Mouse (Mus musculus): ENCODE results near the gene Gm11639. TPM values are rescaled to one million over a fixed set of nuclear protein-coding genes. Genes with fewer than 3 reads are reported as not detected.

Gm11639 gene
- polyA plus RNA-seq, 1 experiment = not detected

GRCm38 (mm10) chr11:104768072-104768471 lies 82.6 kb downstream of the Gm11639 start:
- TF ChIP-seq POLR2A (IDR thresholded peaks at IDR 0.05; ENCODE audit: low read depth, low read length) (no peak), CTCF (IDR thresholded peaks at IDR 0.05; ENCODE audit: extremely low read depth, insufficient read length, insufficient replicate concordance, low read depth, low read length) (peak; percentile 79; the same call in 1 of the 2 replicates)
- Histone ChIP-seq H3K4me1 (ENCODE audit: control insufficient read depth, insufficient read depth, insufficient read length, low read length) (no peaks in the 10 kb centered on the region), H3K36me3 (ENCODE audit: control insufficient read depth, insufficient read depth, low read length) (no peaks in the 10 kb centered on the region), H3K27ac (ENCODE audit: insufficient read depth, low read depth, low read length) (no peak overlapping the region), H3K4me3 (ENCODE audit: low read depth, low read length) (no peak overlapping the region), H3K27me3 (ENCODE audit: control insufficient read depth, insufficient read depth, low read length) (no peaks in the 10 kb centered on the region)
- 13% methylated on average over 5 of the region's 5 CpGs for WGBS

- TF ChIP-seq CTCF (IDR thresholded peaks at IDR 0.05; ENCODE audit: extremely low read depth, insufficient read length, insufficient replicate concordance, low read depth, low read length) = no peak
- no peak for TF ChIP-seq POLR2A (IDR thresholded peaks at IDR 0.05; ENCODE audit: low read depth, low read length)
- H3K27me3 ChIP-seq (ENCODE audit: control insufficient read depth, insufficient read depth, low read length) = no peaks in the 10 kb centered on the region
- WGBS = 72% methylated on average over 2 of the region's 2 CpGs
- H3K36me3 ChIP-seq (ENCODE audit: control insufficient read depth, insufficient read depth, low read length) = no peaks in the 10 kb centered on the region
- H3K4me3 ChIP-seq (ENCODE audit: low read depth, low read length) = no peak overlapping the region
- H3K27ac ChIP-seq (ENCODE audit: insufficient read depth, low read depth, low read length) = no peak overlapping the region
- no peaks in the 10 kb centered on the region for H3K4me1 ChIP-seq (ENCODE audit: control insufficient read depth, insufficient read depth, insufficient read length, low read length)
Observed at GRCm38 (mm10) chr11:104778796-104779195, 93.3 kb downstream of the Gm11639 start.

- H3K36me3 ChIP-seq (ENCODE audit: control insufficient read depth, insufficient read depth, low read length) = no peaks in the 10 kb centered on the region
- 83% methylated on average over 2 of the region's 2 CpGs for WGBS
- H3K27me3 ChIP-seq (ENCODE audit: control insufficient read depth, insufficient read depth, low read length) = no peaks in the 10 kb centered on the region
- H3K4me3 ChIP-seq (ENCODE audit: low read depth, low read length) = no peak overlapping the region
- H3K27ac ChIP-seq (ENCODE audit: insufficient read depth, low read depth, low read length) = no peak overlapping the region
- no peaks in the 10 kb centered on the region for H3K4me1 ChIP-seq (ENCODE audit: control insufficient read depth, insufficient read depth, insufficient read length, low read length)
- TF ChIP-seq POLR2A (IDR thresholded peaks at IDR 0.05; ENCODE audit: low read depth, low read length) = no peak
- TF ChIP-seq CTCF (IDR thresholded peaks at IDR 0.05; ENCODE audit: extremely low read depth, insufficient read length, insufficient replicate concordance, low read depth, low read length) = no peak
Observed at GRCm38 (mm10) chr11:104944723-104945122, 259.2 kb downstream of the Gm11639 start.

GRCm38 (mm10) chr11:104952349-104952748 lies 266.8 kb downstream of the Gm11639 start:
- TF ChIP-seq CTCF (IDR thresholded peaks at IDR 0.05; ENCODE audit: extremely low read depth, insufficient read length, insufficient replicate concordance, low read depth, low read length) (no peak), POLR2A (IDR thresholded peaks at IDR 0.05; ENCODE audit: low read depth, low read length) (no peak)
- Histone ChIP-seq H3K27me3 (ENCODE audit: control insufficient read depth, insufficient read depth, low read length) (no peaks in the 10 kb centered on the region), H3K4me3 (ENCODE audit: low read depth, low read length) (no peak overlapping the region), H3K4me1 (ENCODE audit: control insufficient read depth, insufficient read depth, insufficient read length, low read length) (no peaks in the 10 kb centered on the region), H3K27ac (ENCODE audit: insufficient read depth, low read depth, low read length) (no peak overlapping the region), H3K36me3 (ENCODE audit: control insufficient read depth, insufficient read depth, low read length) (no peaks in the 10 kb centered on the region)
- WGBS = 41% methylated on average over 4 of the region's 4 CpGs

- Histone ChIP-seq H3K4me3 (ENCODE audit: low read depth, low read length) (no peak overlapping the region), H3K36me3 (ENCODE audit: control insufficient read depth, insufficient read depth, low read length) (no peaks in the 10 kb centered on the region), H3K27ac (ENCODE audit: insufficient read depth, low read depth, low read length) (no peak overlapping the region), H3K4me1 (ENCODE audit: control insufficient read depth, insufficient read depth, insufficient read length, low read length) (no peaks in the 10 kb centered on the region), H3K27me3 (ENCODE audit: control insufficient read depth, insufficient read depth, low read length) (no peaks in the 10 kb centered on the region)
- no peak for TF ChIP-seq CTCF (IDR thresholded peaks at IDR 0.05; ENCODE audit: extremely low read depth, insufficient read length, insufficient replicate concordance, low read depth, low read length)
- TF ChIP-seq POLR2A (IDR thresholded peaks at IDR 0.05; ENCODE audit: low read depth, low read length) = no peak
- WGBS = 82% methylated on average over 1 of the region's 1 CpGs
Observed at GRCm38 (mm10) chr11:104967862-104968261, 282.4 kb downstream of the Gm11639 start.

GRCm38 (mm10) chr11:104968388-104968787 lies 282.9 kb downstream of the Gm11639 start:
- no peaks in the 10 kb centered on the region for H3K27me3 ChIP-seq (ENCODE audit: control insufficient read depth, insufficient read depth, low read length)
- no peak for TF ChIP-seq POLR2A (IDR thresholded peaks at IDR 0.05; ENCODE audit: low read depth, low read length)
- TF ChIP-seq CTCF (IDR thresholded peaks at IDR 0.05; ENCODE audit: extremely low read depth, insufficient read length, insufficient replicate concordance, low read depth, low read length) = no peak
- no peaks in the 10 kb centered on the region for H3K36me3 ChIP-seq (ENCODE audit: control insufficient read depth, insufficient read depth, low read length)
- no peak overlapping the region for H3K4me3 ChIP-seq (ENCODE audit: low read depth, low read length)
- WGBS = 81% methylated on average over 2 of the region's 2 CpGs
- no peak overlapping the region for H3K27ac ChIP-seq (ENCODE audit: insufficient read depth, low read depth, low read length)
- H3K4me1 ChIP-seq (ENCODE audit: control insufficient read depth, insufficient read depth, insufficient read length, low read length) = no peaks in the 10 kb centered on the region

GRCm38 (mm10) chr11:104971322-104971721 lies 285.8 kb downstream of the Gm11639 start:
- H3K27me3 ChIP-seq (ENCODE audit: control insufficient read depth, insufficient read depth, low read length) = no peaks in the 10 kb centered on the region
- TF ChIP-seq CTCF (IDR thresholded peaks at IDR 0.05; ENCODE audit: extremely low read depth, insufficient read length, insufficient replicate concordance, low read depth, low read length) (no peak), POLR2A (IDR thresholded peaks at IDR 0.05; ENCODE audit: low read depth, low read length) (no peak)
- no peaks in the 10 kb centered on the region for H3K4me1 ChIP-seq (ENCODE audit: control insufficient read depth, insufficient read depth, insufficient read length, low read length)
- H3K36me3 ChIP-seq (ENCODE audit: control insufficient read depth, insufficient read depth, low read length) = no peaks in the 10 kb centered on the region
- WGBS = 24% methylated on average over 4 of the region's 4 CpGs
- H3K27ac ChIP-seq (ENCODE audit: insufficient read depth, low read depth, low read length) = no peak overlapping the region
- H3K4me3 ChIP-seq (ENCODE audit: low read depth, low read length) = no peak overlapping the region
